Mouse (Mus musculus) small intestine, adult 2 months (tissue): ENCODE measurements around the gene Kndc1.

ENCODE experiments used
- CTCF ChIP-seq: fragments of 200-500 bp; IDR thresholded peaks from 2 replicates; pipeline ENCODE4 v1.5.1; 2012; ENCODE audit warnings: low read depth, mild to moderate bottlenecking, control low read depth, inconsistent platforms, low read length, moderate library complexity, mixed read lengths; ENCODE audit not compliant: insufficient replicate concordance, insufficient read length; ENCODE audit errors: extremely low read depth
- POLR2A ChIP-seq: fragments of 200-500 bp; IDR thresholded peaks from 2 replicates; pipeline ENCODE4 v1.6.1; 2012; ENCODE audit warnings: low read depth, mild to moderate bottlenecking, control low read depth, inconsistent platforms, low read length, moderate library complexity

DNA sequence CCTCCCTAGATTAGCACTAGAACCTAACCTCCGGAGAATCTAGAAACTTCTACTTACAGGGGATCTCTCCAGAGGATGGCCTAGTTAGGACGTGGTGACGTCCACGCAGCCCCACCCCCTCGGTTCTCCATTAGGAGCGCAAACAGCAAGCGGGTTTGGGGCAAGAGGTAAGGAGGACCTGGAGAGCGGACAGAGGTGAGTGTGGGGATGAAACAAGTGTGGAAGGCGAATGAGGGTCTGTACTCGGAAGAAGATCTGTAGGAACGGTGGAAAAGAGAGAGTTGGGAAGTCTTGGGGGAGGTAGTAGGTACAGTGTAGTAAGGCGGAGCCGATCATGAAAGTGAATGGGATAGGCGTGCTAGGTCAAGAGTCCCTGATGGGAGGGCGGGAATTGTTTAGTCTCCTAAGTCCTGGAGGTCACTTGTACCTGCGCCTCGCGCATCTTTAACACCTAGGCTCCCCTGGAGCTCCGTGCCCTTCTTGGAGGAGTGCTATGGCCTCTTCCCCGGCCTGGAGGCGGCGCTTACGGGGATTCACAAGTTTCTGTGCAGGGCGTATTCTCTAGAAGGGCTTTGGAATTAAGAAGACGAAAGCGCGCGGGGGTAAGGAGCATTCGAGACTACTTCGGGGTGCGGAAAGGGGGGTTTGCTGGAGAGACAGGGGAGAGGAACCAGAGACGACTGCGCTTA, 55.9 kb downstream of the Kndc1 start:
- TF ChIP-seq CTCF (no peak; the same call in 1 of the 2 replicates), POLR2A (no peak)
